Mouse (Mus musculus) cerebellum, adult 8-10 months (tissue): ENCODE results near the gene St5.

Source experiments
- DNase-seq: peaks from one replicate; pipeline ENCODE4 v3.0.0; 2022

Gene St5

DNA sequence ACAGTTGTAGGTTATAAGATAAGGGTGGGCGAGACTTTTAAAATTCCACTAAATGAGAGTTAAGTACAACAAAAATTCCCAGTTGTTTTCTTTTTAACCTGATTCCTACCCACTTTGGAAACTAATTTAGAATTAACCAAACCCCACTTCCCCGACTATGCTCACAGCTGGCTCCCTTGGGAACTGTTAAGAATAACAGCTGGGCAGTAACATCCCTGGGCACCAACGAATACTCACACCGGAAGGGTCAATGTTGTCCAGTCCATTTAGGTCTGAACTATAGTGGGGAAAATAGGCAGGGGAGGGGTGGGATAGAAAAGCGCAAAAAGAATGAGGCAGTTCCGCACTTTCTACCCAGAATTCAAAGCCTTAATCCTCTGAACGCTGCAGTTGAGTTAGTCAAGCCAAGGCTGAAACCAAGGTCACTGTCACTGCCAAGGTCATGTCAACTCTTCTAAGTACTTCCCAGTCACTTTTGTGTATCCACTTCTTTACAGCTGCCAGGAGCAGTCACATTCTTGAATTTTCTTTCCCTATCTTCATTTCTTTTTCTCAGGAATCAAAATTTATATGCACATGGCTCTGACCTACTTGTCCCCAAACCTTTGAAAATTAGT is 96.3 kb downstream of the St5 start:
- DNase-seq, result no peak

- DNase-seq, result no peak
These were observed 100.8 kb downstream of the St5 start for GRCm38 (mm10) chr7:109602562-109602961.

DNA sequence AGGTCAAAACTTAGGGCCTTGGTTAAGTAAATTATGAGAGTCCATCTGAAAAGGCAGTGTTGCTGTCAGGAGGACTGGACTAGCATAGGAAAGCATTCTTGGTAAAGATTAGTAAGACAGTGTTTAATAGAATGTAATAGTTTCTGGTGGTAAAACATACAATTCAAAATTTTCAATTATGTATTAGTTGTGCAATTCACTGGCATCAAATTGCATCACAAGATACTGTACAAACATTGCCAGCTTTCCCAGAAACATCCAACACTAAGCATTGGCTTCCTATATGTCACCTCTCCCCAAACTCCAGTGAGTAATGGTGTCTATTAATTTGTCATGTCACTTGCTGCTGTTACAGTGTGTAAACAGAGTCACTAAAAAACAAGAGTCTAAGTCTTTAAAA is 101.4 kb downstream of the St5 start:
- DNase-seq, result no peak

- no peak for DNase-seq
These were observed 102.7 kb downstream of the St5 start for GRCm38 (mm10) chr7:109600702-109601101.

DNA sequence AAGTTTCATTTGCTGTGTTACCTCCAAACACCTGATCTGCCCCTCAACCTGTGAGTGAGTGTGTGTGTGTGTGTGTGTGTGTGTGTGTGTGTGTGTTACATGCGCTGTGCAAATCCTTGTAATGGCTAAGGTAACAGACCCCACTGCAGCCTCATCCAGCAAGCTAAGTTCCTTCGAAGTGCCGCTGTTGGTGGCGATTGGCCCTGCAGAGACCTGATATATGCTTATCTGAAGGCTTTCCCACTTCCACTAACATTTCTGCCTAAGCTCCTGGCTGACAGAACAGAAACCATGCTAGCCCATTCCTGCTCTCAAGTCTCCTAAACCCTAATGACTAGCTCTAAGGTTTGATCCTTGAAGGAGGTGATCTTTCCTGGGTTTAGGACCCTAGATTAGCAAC is 103.4 kb downstream of the St5 start:
- no peak for DNase-seq

DNA sequence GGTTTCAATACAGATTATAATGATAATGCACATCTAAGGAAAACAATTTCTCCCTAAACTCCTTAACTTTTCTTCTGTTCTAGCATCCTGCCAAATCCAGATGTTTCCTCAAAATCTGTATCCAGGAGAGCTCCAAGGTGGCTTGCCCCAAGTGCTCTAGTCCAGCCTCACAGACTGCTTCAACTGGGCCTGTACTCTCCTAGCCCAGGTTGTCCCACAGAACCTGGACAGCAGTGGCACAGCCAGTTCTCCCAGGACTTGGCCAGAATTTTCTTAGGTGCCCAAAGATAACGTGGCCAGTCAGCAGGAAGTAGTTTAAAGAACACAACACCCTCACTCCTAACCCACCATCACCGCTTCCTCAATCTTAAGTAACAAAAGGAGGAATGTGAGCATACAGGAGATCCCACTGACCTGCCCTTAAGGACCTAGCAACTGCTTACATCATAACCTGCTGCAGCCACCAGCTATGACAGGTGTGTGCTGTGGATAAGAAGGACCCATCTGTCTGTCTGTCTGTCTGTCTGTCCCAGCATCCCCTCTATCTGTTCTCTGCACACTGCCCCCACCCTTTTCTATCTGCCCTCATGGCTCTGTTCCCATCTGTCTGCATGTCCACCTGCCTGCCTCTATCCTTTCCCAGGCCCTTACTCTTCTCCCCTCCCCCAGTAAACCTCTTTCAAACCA is 108.4 kb downstream of the St5 start:
- no peak for DNase-seq

GRCm38 (mm10) chr7:109593992-109594391 is 109.4 kb downstream of the St5 start:
- no peak for DNase-seq

- DNase-seq, result no peak
These were observed 111.2 kb downstream of the St5 start for GRCm38 (mm10) chr7:109592184-109592583.

- DNase-seq, result no peak
These were observed 112.8 kb downstream of the St5 start for GRCm38 (mm10) chr7:109590576-109590975.

DNA sequence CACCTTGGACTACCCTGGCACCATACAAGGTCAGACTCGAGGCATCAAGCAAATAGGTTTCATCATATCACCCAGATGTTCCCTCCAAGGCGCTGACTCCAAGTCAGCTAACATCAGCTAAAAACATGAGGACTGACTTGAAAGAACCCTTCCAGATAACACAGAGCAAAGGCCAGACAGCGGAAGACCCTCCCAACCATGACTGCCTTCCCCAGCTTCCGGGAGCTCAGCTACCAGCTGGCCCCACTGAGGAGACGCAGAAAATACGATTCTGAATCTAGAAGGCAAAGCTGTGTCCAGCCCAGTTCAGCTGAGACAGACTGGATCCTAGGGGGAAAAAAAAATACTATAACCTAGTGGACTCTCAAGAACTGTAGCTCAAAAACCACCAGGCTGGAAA is 114.4 kb downstream of the St5 start:
- DNase-seq, result no peak

GRCm38 (mm10) chr7:109588145-109588544 is 115.3 kb downstream of the St5 start:
- no peak for DNase-seq

GRCm38 (mm10) chr7:109584467-109584866 is 118.9 kb downstream of the St5 start:
- DNase-seq, result no peak

DNA sequence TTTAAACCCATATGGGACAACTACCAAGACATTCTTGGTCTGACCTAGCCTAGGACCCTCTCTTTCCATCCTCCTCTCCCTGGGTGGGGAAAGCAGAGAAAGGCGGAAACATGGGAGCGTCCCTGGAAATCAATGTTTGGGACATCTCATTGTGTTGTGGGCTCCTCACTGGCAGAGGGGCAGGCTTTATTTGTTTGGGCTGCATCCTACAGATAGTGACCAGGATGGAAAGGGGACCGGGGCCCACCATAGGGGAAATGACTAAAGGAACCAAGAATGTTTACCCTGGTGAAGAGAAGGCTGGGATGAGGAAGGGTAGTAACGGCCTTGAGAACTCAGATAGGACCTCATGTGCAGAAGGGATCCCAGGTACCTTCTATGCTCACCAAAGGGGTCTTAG is 122.9 kb downstream of the St5 start:
- no peak for DNase-seq

DNA sequence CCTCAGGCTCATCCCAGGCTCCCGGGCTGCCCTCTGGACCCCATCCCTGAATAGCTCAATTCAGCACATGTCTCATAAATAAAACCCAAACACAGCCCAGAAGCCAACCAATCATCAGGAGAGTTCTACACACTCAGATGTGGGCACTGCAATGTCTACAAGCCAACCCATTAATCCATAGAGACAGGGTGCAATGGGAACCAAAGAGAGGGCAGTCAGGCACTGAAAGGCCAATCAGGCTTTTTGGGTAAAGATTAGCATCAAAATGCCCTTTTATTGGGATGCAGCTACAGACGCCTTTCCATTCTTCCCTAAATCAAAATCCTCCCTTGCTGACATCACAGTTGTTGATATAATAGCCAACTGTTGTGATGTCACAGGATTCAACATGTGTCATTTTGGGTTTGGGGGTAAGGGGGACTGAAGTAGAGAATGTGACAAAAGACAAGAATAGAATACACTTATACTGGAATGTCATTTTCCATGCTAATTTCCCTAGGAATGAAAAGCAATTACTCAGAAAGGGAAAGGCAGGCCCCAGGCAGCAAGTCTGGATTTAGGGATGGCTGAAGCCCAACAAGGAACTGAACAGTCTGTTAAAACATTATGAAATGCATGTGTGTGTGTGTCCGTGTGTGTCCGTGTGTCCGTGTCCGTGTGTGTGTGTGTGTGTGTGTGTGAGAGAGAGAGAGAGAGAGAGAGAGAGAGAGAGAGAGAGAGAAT is 123.7 kb downstream of the St5 start:
- no peak for DNase-seq

DNA sequence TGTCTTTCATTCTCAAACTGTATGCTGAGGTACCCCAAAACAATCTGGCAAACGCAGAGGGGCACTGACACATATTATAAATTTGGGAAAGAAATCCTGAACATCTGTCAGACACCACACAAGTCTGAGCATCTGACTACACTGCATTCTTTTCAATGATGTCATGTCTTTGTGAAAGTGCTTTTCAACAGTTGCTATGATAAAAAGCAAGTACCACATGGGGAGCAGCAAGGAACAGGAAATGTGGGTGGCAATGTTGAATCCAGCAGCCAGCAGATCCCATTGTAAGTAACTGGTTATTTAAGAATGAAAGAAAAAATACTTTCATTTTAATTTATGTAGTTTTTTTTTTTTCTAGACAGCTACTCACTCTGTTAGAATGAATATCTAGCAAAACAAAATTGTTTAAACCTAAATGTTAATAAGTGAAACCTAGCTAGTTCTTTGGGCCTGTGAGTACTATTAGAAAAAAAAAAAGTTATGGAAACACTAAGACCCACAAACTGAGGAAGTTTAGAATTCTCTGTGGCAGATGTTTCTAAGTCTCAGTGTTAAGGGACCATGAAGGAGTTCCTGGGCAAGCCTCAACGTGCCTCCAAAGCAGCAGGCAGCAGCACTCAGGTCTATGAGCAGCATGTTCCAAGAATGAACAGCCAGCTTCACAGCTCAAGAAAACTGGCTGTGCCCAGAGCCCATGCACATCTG is 124.4 kb downstream of the St5 start:
- no peak for DNase-seq

- DNase-seq, result no peak
These were observed 126.8 kb downstream of the St5 start for GRCm38 (mm10) chr7:109576321-109577314.

- no peak for DNase-seq
These were observed 129.2 kb downstream of the St5 start for GRCm38 (mm10) chr7:109574166-109574565.

DNA sequence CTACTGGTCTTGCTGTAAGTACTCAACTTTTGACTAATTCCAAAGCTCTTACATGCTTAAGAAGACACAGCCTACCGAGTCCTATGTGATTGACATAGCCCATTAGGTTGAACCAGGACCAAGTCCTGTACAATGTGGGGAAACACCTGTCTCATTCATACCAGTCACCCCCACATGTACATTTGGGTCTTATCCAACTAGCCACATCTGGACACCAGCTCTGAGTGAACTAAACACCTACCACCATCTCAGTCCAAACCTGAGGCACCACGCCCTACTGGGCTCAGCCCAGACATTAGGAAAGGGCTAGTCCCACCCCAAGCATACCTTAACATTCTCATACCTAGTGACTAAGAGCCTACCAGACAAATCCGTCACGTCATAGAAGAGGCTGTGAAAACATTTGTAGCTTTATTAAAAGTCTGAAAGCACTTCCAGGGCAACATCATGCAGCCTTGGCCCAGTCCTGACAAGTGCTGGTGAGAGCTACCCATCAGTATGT is 135.0 kb downstream of the St5 start:
- no peak for DNase-seq

DNA sequence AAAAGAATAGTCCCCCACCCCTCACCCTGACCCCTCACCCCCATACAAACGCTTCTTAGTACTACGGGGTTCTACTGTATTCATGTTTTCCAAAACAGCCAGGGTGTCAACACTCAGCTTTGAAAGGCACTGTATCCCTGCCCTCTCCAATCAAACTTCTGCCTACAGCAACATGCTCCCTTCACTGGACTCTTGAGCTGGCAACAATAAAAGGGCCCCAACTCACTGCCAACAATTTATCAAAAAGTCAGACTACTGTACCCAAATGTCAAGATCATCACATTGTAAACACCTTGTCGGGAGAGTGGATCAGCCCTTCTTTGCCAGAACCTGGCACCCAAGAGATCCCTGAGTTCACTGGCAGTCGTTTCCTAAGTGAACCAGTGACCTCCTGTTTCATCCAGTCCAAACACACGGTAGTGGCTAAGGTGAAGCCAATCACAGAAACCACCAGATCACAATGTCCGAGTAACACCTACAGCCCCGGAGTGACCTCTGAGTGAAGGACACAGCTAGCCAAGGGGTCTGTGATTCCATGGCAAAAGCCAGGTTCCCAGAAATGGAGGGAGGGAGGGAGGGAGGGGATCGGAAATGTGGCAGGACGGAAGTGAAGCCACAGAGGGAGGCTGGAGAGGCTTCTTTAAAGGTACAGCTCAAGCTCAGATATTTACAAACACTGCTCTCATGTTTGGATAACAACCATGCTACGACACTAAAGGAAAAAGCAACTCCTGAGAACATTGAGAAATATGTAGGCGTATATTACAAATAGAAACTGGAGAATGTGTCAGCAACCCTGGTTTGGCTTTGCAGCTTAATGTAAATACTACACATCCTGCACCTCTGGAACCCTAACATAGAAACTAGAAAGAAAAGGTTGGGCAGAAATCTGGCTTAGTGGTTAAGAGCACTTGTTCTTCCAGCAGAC is 136.3 kb downstream of the St5 start:
- no peak for DNase-seq

DNA sequence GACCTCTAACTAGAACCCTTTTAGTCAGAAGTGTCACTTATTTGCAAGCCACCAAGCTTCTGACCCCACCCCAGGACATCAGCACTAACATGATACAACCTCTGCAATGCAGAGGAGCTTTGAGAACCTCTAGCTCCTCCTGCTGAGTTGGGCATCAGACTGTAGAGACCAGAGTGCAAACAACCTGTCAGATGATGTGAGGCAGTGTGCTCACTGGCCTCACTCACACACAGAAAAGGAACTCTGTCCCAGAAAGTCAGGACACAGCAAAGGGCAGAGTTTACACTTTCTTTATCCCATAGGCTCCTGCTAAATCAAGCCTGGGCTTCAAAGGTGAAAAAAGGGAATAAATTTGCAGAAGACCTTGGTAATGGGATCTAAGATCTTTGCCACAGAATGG is 137.1 kb downstream of the St5 start:
- no peak for DNase-seq

GRCm38 (mm10) chr7:109563775-109564362 is 139.5 kb downstream of the St5 start:
- DNase-seq, result no peak
